Mouse (Mus musculus) thymus, adult 2 months (tissue): Measurements from ENCODE around the gene Acsm5.

Source experiments
- CTCF ChIP-seq: fragments of 200-500 bp; IDR thresholded peaks from 2 replicates; pipeline ENCODE4 v1.5.1; 2012; ENCODE audit warnings: mild to moderate bottlenecking, control low read depth, low read length, moderate library complexity, borderline replicate concordance; ENCODE audit not compliant: control insufficient read depth, poor library complexity, insufficient read depth; ENCODE audit errors: extremely low read depth
- POLR2A ChIP-seq: fragments of 200-500 bp; IDR thresholded peaks from 2 replicates; pipeline ENCODE4 v1.6.1; 2012; ENCODE audit warnings: mild to moderate bottlenecking, low read length, control low read depth, moderate library complexity; ENCODE audit not compliant: control insufficient read depth, poor library complexity, insufficient read depth; ENCODE audit errors: extremely low read depth

DNA sequence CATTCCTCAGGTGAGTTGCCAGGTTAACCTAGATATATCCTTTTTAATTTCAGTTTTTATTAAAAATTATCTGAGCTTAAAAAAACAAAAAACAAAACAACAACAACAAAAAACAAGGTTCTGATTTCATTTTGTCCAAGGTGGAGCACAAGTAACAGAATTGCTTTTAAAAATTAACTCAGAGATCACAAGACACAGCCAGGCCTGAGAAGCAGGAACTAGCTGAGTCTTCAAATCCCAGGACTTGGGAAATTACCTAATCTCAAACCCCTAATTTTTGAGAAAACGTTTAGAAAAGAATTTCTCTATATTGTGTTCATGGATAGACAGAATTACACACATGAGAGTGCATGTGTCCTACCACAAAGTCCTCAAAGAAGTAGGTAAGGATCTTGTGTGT, 13.7 kb downstream of the Acsm5 start:
- TF ChIP-seq CTCF: no peak
- TF ChIP-seq POLR2A: no peak
